Mouse (Mus musculus) cerebellum, adult 2 months (tissue): Measurements from ENCODE around the gene Pik3c2g.
A peak's percentile ranks its signal among the peaks of the same experiment; 100 is the strongest.

Experiments
- CTCF ChIP-seq: fragments of 200-500 bp; IDR thresholded peaks from 2 replicates; pipeline ENCODE4 v1.5.1; 2011; ENCODE audit warnings: low read depth, mild to moderate bottlenecking, control low read depth, low read length, moderate library complexity, borderline replicate concordance; ENCODE audit not compliant: insufficient read depth
- POLR2A ChIP-seq: fragments of 200-500 bp; IDR thresholded peaks from 2 replicates; pipeline ENCODE4 v1.6.1; 2011; ENCODE audit warnings: low read length, control low read depth, borderline replicate concordance; ENCODE audit not compliant: insufficient read depth

GRCm38 (mm10) chr6:139577026-139577861, 9.8 kb upstream of the Pik3c2g start:
- TF ChIP-seq CTCF: peak; percentile 35; the same call in 1 of the 2 replicates
- TF ChIP-seq POLR2A: no peak
